Comparison of ENCODE assay signal across 16 mouse cellular contexts in the genomic region with DNA sequence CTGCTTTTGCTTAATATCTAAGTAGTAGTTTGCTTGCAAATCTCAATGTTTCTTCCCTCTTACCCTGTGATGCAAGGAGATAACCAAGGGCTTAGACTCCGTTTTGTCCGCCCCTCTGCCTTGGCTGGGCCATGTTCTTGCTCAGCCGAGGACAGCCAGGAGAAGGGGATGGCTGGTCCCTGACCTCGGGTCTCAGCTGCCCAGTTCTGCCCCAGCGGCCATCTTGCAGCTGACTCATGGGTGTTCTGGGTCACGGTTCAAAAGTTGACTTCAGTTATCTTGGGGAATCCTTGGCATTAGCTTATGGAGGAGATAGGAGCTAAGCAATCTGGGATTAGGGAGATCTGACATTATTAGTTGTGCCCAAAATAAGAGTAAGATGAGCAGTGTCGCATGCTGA.
"Had no signal": no experiment of that assay in that cellular context is flagged by ENCODE, and none has a peak within 500 bp of the region (broad histone marks: within the 10 kb centered on the region; RNA-seq: fewer than 3 reads in every experiment).

No protein-coding gene starts in this region.

- H3K27ac ChIP-seq: intestine, embryonic 15.5 days; limb, embryonic 12.5 days; liver, embryonic 13.5 days; neural tube, embryonic 15.5 days had no signal

- H3K9me3 ChIP-seq: intestine, embryonic 15.5 days; limb, embryonic 12.5 days; liver, embryonic 13.5 days; neural tube, embryonic 15.5 days had no signal

- ATAC-seq: intestine, embryonic 15.5 days; liver, postnatal 0 days had no signal

- H3K4me3 ChIP-seq: intestine, embryonic 15.5 days; limb, embryonic 12.5 days; liver, embryonic 13.5 days; myocyte; neural tube, embryonic 15.5 days had no signal

- DNase-seq: kidney, adult 18-20 months; kidney, postnatal 14 days; layer of hippocampus, adult 9-11 months; liver; liver, embryonic 13.5 days; liver, postnatal 0 days; midbrain, embryonic 14.5 days; retina, postnatal 1 day; right cerebral cortex, postnatal 4 days; spleen, adult 18-20 months; thymus, adult 18-20 months; thymus, postnatal 14 days had no signal

- H3K36me3 ChIP-seq: intestine, embryonic 15.5 days; liver, embryonic 13.5 days had no signal

- H3K4me1 ChIP-seq: intestine, embryonic 15.5 days; limb, embryonic 12.5 days; liver, embryonic 13.5 days; neural tube, embryonic 15.5 days had no signal

- H3K9ac ChIP-seq: intestine, embryonic 15.5 days; limb, embryonic 12.5 days; liver, embryonic 13.5 days; liver, postnatal 0 days; neural tube, embryonic 15.5 days had no signal

- H3K4me2 ChIP-seq: intestine, embryonic 15.5 days; limb, embryonic 12.5 days; liver, embryonic 13.5 days; neural tube, embryonic 15.5 days had no signal

- H3K27me3 ChIP-seq: intestine, embryonic 15.5 days; limb, embryonic 12.5 days; liver, embryonic 13.5 days; neural tube, embryonic 15.5 days had no signal
